Mouse (Mus musculus) stomach, postnatal 0 days (tissue): ENCODE data around the gene Lcn10. TPM values are rescaled to one million over a fixed set of nuclear protein-coding genes. Genes with fewer than 3 reads are reported as not detected.
"Not testable (repeated sequence)": the region's sequence is repeated elsewhere in the genome, so short reads cannot be mapped to it uniquely, and the experiment has no call there.

Source experiments
- ATAC-seq: fragments of 200-750 bp; cut with Nextera tagmentation; 2 replicates; pipeline ENCODE4 v1.8.0; 2017; ENCODE audit not compliant: low FRiP score, low TSS enrichment
- DNase-seq: peaks from one replicate; pipeline ENCODE4 v3.0.0-alpha.2; 2016; ENCODE audit warnings: low spot score
- H3K27ac ChIP-seq: fragments of 300-500 bp; sonication (generic); replicated peaks from 2 replicates; pipeline ENCODE4 v1.5.1; 2014; ENCODE audit warnings: mild to moderate bottlenecking, control low read depth
- H3K27me3 ChIP-seq: fragments of 300-500 bp; sonication (generic); 2 replicates; pipeline ENCODE4 v1.6.1; 2014; ENCODE audit warnings: low read length; ENCODE audit not compliant: control insufficient read depth, insufficient read depth
- H3K36me3 ChIP-seq: fragments of 300-500 bp; sonication (generic); 2 replicates; pipeline ENCODE4 v1.6.1; 2014; ENCODE audit warnings: low read length, mixed read lengths; ENCODE audit not compliant: control insufficient read depth, insufficient read depth
- H3K4me1 ChIP-seq: fragments of 300-500 bp; sonication (generic); replicated peaks from 2 replicates; pipeline ENCODE4 v1.6.1; 2014; ENCODE audit warnings: antibody characterized with exemption; ENCODE audit not compliant: control insufficient read depth, insufficient read depth
- H3K4me2 ChIP-seq: fragments of 300-500 bp; sonication (generic); replicated peaks from 2 replicates; pipeline ENCODE4 v1.6.1; 2014; ENCODE audit warnings: low read depth, mild to moderate bottlenecking, control low read depth, moderate library complexity
- H3K4me3 ChIP-seq: fragments of 300-500 bp; sonication (generic); 2 replicates; pipeline ENCODE4 v1.5.1; 2014; ENCODE audit warnings: low read depth, low read length, control low read depth
- H3K9ac ChIP-seq: fragments of 300-500 bp; sonication (generic); 2 replicates; pipeline ENCODE4 v1.6.1; 2014; ENCODE audit warnings: mild to moderate bottlenecking, low read length, control low read depth, mixed read lengths
- H3K9me3 ChIP-seq: fragments of 300-500 bp; sonication (generic); 2 replicates; pipeline ENCODE4 v1.6.1; 2016; ENCODE audit warnings: low read length; ENCODE audit not compliant: control insufficient read depth
- CTCF ChIP-seq: IDR thresholded peaks from 2 replicates; pipeline ENCODE4 v1.5.1; 2016; ENCODE audit warnings: antibody characterized with exemption, low read depth, mild to moderate bottlenecking, moderate library complexity
- EP300 ChIP-seq: optimal IDR thresholded peaks from 2 replicates; pipeline ENCODE3; 2016; ENCODE audit warnings: antibody characterized with exemption
- WGBS: fragments of 180-500 bp; shearing (Covaris S2); extraction: QIAGEN DNeasy Blood & Tissue Kit; methylation state at CpG from one replicate; pipeline ENCODE4 v1.1.7; 2014; 5-methylcytosine and 5-hydroxymethylcytosine counted together
- polyA plus RNA-seq: library from polyadenylated mRNA; unstranded; fragments of >200 nt; fragmentation: Nextera tagmentation; extraction: Ambion mirVana; gene quantifications from 2 replicates; pipeline ENCODE4 v1.2.1, GENCODE M21; 2015

The Lcn10 gene
- polyA plus RNA-seq, 1 experiment from 2014 or later: not detected

- ATAC-seq (no peak), DNase-seq (no peak)
- H3K4me1 ChIP-seq: no peaks in the 10 kb centered on the region
- 89% methylated on average over 2 of the region's 2 CpGs for WGBS
- H3K36me3 ChIP-seq: no peaks in the 10 kb centered on the region
- no peaks in the 10 kb centered on the region for H3K27me3 ChIP-seq
- no peak overlapping the region for H3K27ac ChIP-seq
- H3K9ac ChIP-seq: no peak overlapping the region
- H3K9me3 ChIP-seq: no peaks in the 10 kb centered on the region
- TF ChIP-seq CTCF (no peak), EP300 (no peak)
- H3K4me2 ChIP-seq: no peak overlapping the region
- H3K4me3 ChIP-seq: no peak overlapping the region
These were observed 16.2 kb downstream of the Lcn10 start for GRCm38 (mm10) chr2:25698696-25699095.

GRCm38 (mm10) chr2:25699743-25700142 is 17.2 kb downstream of the Lcn10 start, which contains the start of gene Obp2a:
Gene Obp2a, plus strand, starts transcription at chr2:25700043.
- H3K9me3 ChIP-seq, H3K4me2 ChIP-seq, H3K27ac ChIP-seq, H3K4me3 ChIP-seq, H3K36me3 ChIP-seq, H3K27me3 ChIP-seq, DNase-seq, H3K4me1 ChIP-seq, ATAC-seq, H3K9ac ChIP-seq: not testable (repeated sequence)
- 61% methylated on average over 3 of the region's 3 CpGs for WGBS

GRCm38 (mm10) chr2:25701001-25701400 is 18.5 kb downstream of the Lcn10 start:
- DNase-seq (no peak), ATAC-seq (no peak)
- Histone ChIP-seq H3K36me3 (no peaks in the 10 kb centered on the region), H3K4me1 (no peaks in the 10 kb centered on the region), H3K27me3 (no peaks in the 10 kb centered on the region), H3K27ac (no peak overlapping the region), H3K4me3 (no peak overlapping the region), H3K9me3 (no peaks in the 10 kb centered on the region), H3K4me2 (no peak overlapping the region), H3K9ac (no peak overlapping the region)
- TF ChIP-seq EP300: no peak
- 64% methylated on average over 5 of the region's 5 CpGs for WGBS

- DNase-seq (peak; percentile 9), ATAC-seq (no peak)
- Histone ChIP-seq H3K27me3 (no peaks in the 10 kb centered on the region), H3K4me2 (no peak overlapping the region), H3K4me1 (no peaks in the 10 kb centered on the region), H3K36me3 (no peaks in the 10 kb centered on the region), H3K9me3 (no peaks in the 10 kb centered on the region), H3K27ac (no peak overlapping the region), H3K9ac (no peak overlapping the region), H3K4me3 (no peak overlapping the region)
- WGBS: 66% methylated on average over 4 of the region's 4 CpGs
- TF ChIP-seq CTCF: no peak
- no peak for TF ChIP-seq EP300
These were observed 21.2 kb downstream of the Lcn10 start for GRCm38 (mm10) chr2:25703706-25704105.

GRCm38 (mm10) chr2:25706643-25707481 is 24.3 kb downstream of the Lcn10 start, which contains the start of gene Bmyc:
Gene Bmyc, plus strand, starts transcription at chr2:25706739.
- Histone ChIP-seq H3K27me3 (no peaks in the 10 kb centered on the region), H3K4me3 (peak within 1 kb of the TSS; percentile 66), H3K9me3 (no peaks in the 10 kb centered on the region), H3K9ac (peak within 1 kb of the TSS; percentile 76), H3K36me3 (no peaks in the 10 kb centered on the region), H3K4me1 (no peaks in the 10 kb centered on the region), H3K27ac (peak within 1 kb of the TSS; percentile 61), H3K4me2 (peak within 1 kb of the TSS; percentile 94)
- WGBS: under 1% methylated on average over 78 of the region's 78 CpGs
- TF ChIP-seq CTCF (peak; percentile 77), EP300 (no peak)
- ATAC-seq (peak; percentile 86), DNase-seq (peak; percentile 80)

GRCm38 (mm10) chr2:25708121-25708520 is 25.6 kb downstream of the Lcn10 start:
- H3K4me2 ChIP-seq: no peak overlapping the region
- peak; percentile 52 for TF ChIP-seq CTCF
- TF ChIP-seq EP300: no peak
- no peaks in the 10 kb centered on the region for H3K4me1 ChIP-seq
- WGBS: 84% methylated on average over 2 of the region's 2 CpGs
- ATAC-seq (no peak), DNase-seq (peak; percentile 50)
- no peak overlapping the region for H3K9ac ChIP-seq
- H3K27ac ChIP-seq: no peak overlapping the region
- no peaks in the 10 kb centered on the region for H3K27me3 ChIP-seq
- no peak overlapping the region for H3K4me3 ChIP-seq
- no peaks in the 10 kb centered on the region for H3K9me3 ChIP-seq
- no peaks in the 10 kb centered on the region for H3K36me3 ChIP-seq

GRCm38 (mm10) chr2:25709056-25709455 is 26.5 kb downstream of the Lcn10 start:
- not testable (repeated sequence) for H3K4me3 ChIP-seq, H3K27ac ChIP-seq, H3K4me2 ChIP-seq, ATAC-seq, H3K9me3 ChIP-seq, H3K4me1 ChIP-seq, H3K27me3 ChIP-seq, DNase-seq, H3K36me3 ChIP-seq, H3K9ac ChIP-seq
- 94% methylated on average over 1 of the region's 1 CpGs for WGBS

- H3K36me3 ChIP-seq, DNase-seq, H3K27ac ChIP-seq, ATAC-seq, H3K4me2 ChIP-seq, H3K9ac ChIP-seq, H3K4me1 ChIP-seq, H3K27me3 ChIP-seq, H3K4me3 ChIP-seq, H3K9me3 ChIP-seq: not testable (repeated sequence)
- WGBS: 74% methylated on average over 2 of the region's 2 CpGs
These were observed 27.3 kb downstream of the Lcn10 start for GRCm38 (mm10) chr2:25709791-25710190.
